Mouse (Mus musculus) MEL (cell line): ENCODE data around the gene Ipcef1. TPM values are rescaled to one million over a fixed set of nuclear protein-coding genes. Genes with fewer than 3 reads are reported as not detected.

Source experiments
- DNase-seq: peaks from one replicate; pipeline ENCODE4 v3.0.0; 2011; ENCODE audit warnings: low read depth, low spot score
- H3K27ac ChIP-seq: 2 replicates; pipeline ENCODE4 v1.5.1; 2012; ENCODE audit warnings: low read depth, mild to moderate bottlenecking, control low read depth, low read length, moderate library complexity; ENCODE audit not compliant: control insufficient read depth
- H3K27me3 ChIP-seq, 2 experiments: fragments of 150-350 bp in 1 of 2; sonication (generic) in 1 of 2; 2 replicates each; pipeline ENCODE4 v1.6.1; 2012; ENCODE audit warnings: low read length in 2 of 2, mild to moderate bottlenecking in 2 of 2, improper control_type of control experiment in 1 of 2, moderate library complexity in 1 of 2; ENCODE audit not compliant: insufficient read depth in 2 of 2, control insufficient read depth in 1 of 2
- H3K36me3 ChIP-seq, 2 experiments: 2 replicates each; pipeline ENCODE4 v1.6.1; 2012 to 2014; ENCODE audit warnings: low read length in 2 of 2, improper control_type of control experiment in 1 of 2, inconsistent platforms in 1 of 2, mild to moderate bottlenecking in 1 of 2; ENCODE audit not compliant: insufficient read depth in 2 of 2, control insufficient read depth in 1 of 2
- H3K4me1 ChIP-seq, 2 experiments: fragments of 150-350 bp in 1 of 2; sonication (generic) in 1 of 2; 2 replicates each; pipeline ENCODE4 v1.6.1; 2012; ENCODE audit warnings: low read length in 2 of 2, improper control_type of control experiment in 1 of 2, mild to moderate bottlenecking in 1 of 2; ENCODE audit not compliant: insufficient read depth in 2 of 2, control insufficient read depth in 1 of 2
- H3K4me3 ChIP-seq, 2 experiments: fragments of 150-350 bp in 1 of 2; sonication (generic) in 1 of 2; 2 replicates each; pipeline ENCODE4 v1.5.1; 2012; ENCODE audit warnings: low read depth in 2 of 2, low read length in 2 of 2, mild to moderate bottlenecking in 2 of 2, moderate library complexity in 2 of 2, control low read depth in 1 of 2, improper control_type of control experiment in 1 of 2; ENCODE audit not compliant: control insufficient read depth in 1 of 2, insufficient read depth in 1 of 2
- H3K79me2 ChIP-seq: 2 replicates; pipeline ENCODE4 v1.6.1; 2012; ENCODE audit warnings: mild to moderate bottlenecking, low read length, moderate library complexity; ENCODE audit not compliant: control insufficient read depth, poor library complexity, insufficient read depth
- H3K9ac ChIP-seq: 2 replicates; pipeline ENCODE4 v1.6.1; 2012; ENCODE audit warnings: low read depth, mild to moderate bottlenecking, control low read depth, low read length, moderate library complexity; ENCODE audit not compliant: control insufficient read depth, poor library complexity, severe bottlenecking
- H3K9me3 ChIP-seq: fragments of 150-350 bp; sonication (generic); replicated peaks from 2 replicates; pipeline ENCODE4 v1.6.1; 2012; ENCODE audit warnings: mild to moderate bottlenecking, low read length, improper control_type of control experiment, moderate library complexity; ENCODE audit not compliant: insufficient read depth
- E2F4 ChIP-seq: IDR thresholded peaks from 2 replicates; pipeline ENCODE4 v1.6.1; 2011; ENCODE audit warnings: low read depth, low read length, improper control_type of control experiment, borderline replicate concordance
- ELF1 ChIP-seq: IDR thresholded peaks from 2 replicates; pipeline ENCODE4 v1.6.1; 2014; ENCODE audit warnings: low read depth, mild to moderate bottlenecking, inconsistent platforms, low read length, improper control_type of control experiment, moderate library complexity
- ETS1 ChIP-seq: IDR thresholded peaks from 2 replicates; pipeline ENCODE4 v1.6.1; 2012; ENCODE audit warnings: low read depth, mild to moderate bottlenecking, inconsistent platforms, low read length, improper control_type of control experiment, moderate library complexity
- HCFC1 ChIP-seq: IDR thresholded peaks from 2 replicates; pipeline ENCODE4 v1.6.1; 2012; ENCODE audit warnings: low read depth, mild to moderate bottlenecking, inconsistent platforms, low read length, improper control_type of control experiment, moderate library complexity
- KAT2A ChIP-seq: conservative IDR thresholded peaks from 2 replicates; pipeline ENCODE4 v1.6.1; 2012; ENCODE audit warnings: low read depth, low read length, improper control_type of control experiment, inconsistent platforms
- MAFK ChIP-seq: IDR thresholded peaks from 2 replicates; pipeline ENCODE4 v1.6.1; 2011; ENCODE audit warnings: low read depth, mild to moderate bottlenecking, low read length, improper control_type of control experiment, borderline replicate concordance
- MAZ ChIP-seq: IDR thresholded peaks from 2 replicates; pipeline ENCODE4 v1.6.1; 2012; ENCODE audit warnings: low read depth, mild to moderate bottlenecking, inconsistent platforms, low read length, improper control_type of control experiment
- MYB ChIP-seq: IDR thresholded peaks from 2 replicates; pipeline ENCODE4 v1.6.1; 2011; ENCODE audit warnings: mild to moderate bottlenecking, low read depth, low read length, improper control_type of control experiment
- NELFE ChIP-seq: IDR thresholded peaks from 2 replicates; pipeline ENCODE4 v1.6.1; 2011; ENCODE audit warnings: low read depth, low read length, improper control_type of control experiment
- POLR2A ChIP-seq, 2 experiments: IDR thresholded peaks; 2 replicates each; pipeline ENCODE4 v1.6.1; 2011 to 2012; ENCODE audit warnings: low read length in 2 of 2, mild to moderate bottlenecking in 2 of 2, control low read depth in 1 of 2, improper control_type of control experiment in 1 of 2, low read depth in 1 of 2, moderate library complexity in 1 of 2; ENCODE audit not compliant: control insufficient read depth in 1 of 2, insufficient read depth in 1 of 2, poor library complexity in 1 of 2
- POLR2AphosphoS2 ChIP-seq: IDR thresholded peaks from 2 replicates; pipeline ENCODE4 v1.6.1; 2011; ENCODE audit warnings: low read length, improper control_type of control experiment
- POLR2AphosphoS5 ChIP-seq: IDR thresholded peaks from 2 replicates; pipeline ENCODE4 v1.6.1; 2012; ENCODE audit warnings: low read depth, borderline replicate concordance, mild to moderate bottlenecking, inconsistent platforms, low read length, moderate library complexity, mixed read lengths
- RCOR1 ChIP-seq: IDR thresholded peaks from 2 replicates; pipeline ENCODE4 v1.6.1; 2012; ENCODE audit warnings: low read depth, mild to moderate bottlenecking, inconsistent platforms, low read length, improper control_type of control experiment
- SIN3A ChIP-seq: IDR thresholded peaks from 2 replicates; pipeline ENCODE4 v1.6.1; 2012; ENCODE audit warnings: low read length, improper control_type of control experiment, inconsistent platforms
- TAL1 ChIP-seq: IDR thresholded peaks from 2 replicates; pipeline ENCODE4 v1.6.1; 2012; ENCODE audit warnings: mild to moderate bottlenecking, inconsistent platforms, low read length, moderate library complexity, mixed read lengths
- TBP ChIP-seq: IDR thresholded peaks from 2 replicates; pipeline ENCODE4 v1.8.0; 2011; ENCODE audit warnings: low read depth, low read length, improper control_type of control experiment
- TCF12 ChIP-seq: IDR thresholded peaks from 2 replicates; pipeline ENCODE4 v1.6.1; 2014; ENCODE audit warnings: low read depth, mild to moderate bottlenecking, inconsistent platforms, low read length, improper control_type of control experiment, moderate library complexity
- USF1 ChIP-seq: IDR thresholded peaks from 2 replicates; pipeline ENCODE4 v1.6.1; 2014; ENCODE audit warnings: low read depth, mild to moderate bottlenecking, inconsistent platforms, low read length, improper control_type of control experiment, moderate library complexity
- ZC3H11A ChIP-seq: IDR thresholded peaks from 2 replicates; pipeline ENCODE4 v1.6.1; 2012; ENCODE audit warnings: low read depth, mild to moderate bottlenecking, inconsistent platforms, low read length, improper control_type of control experiment
- ZKSCAN1 ChIP-seq: IDR thresholded peaks from 2 replicates; pipeline ENCODE4 v1.6.1; 2012; ENCODE audit warnings: low read depth, mild to moderate bottlenecking, inconsistent platforms, low read length, improper control_type of control experiment, moderate library complexity
- polyA plus RNA-seq, 2 experiments: library from polyadenylated mRNA; stranded (reverse) in 1 of 2; unstranded in 1 of 2; fragments of >175 nt in 1 of 2; fragments of >200 nt in 1 of 2; gene quantifications; 2 replicates each; pipeline versions ENCODE4 v1.2.1 to v1.2.4; 2012; ENCODE audit warnings: low replicate concordance in 2 of 2, low read depth in 1 of 2; ENCODE audit not compliant: insufficient read length in 2 of 2, insufficient read depth in 1 of 2, missing spikeins in 1 of 2
- total RNA-seq: library from RNA; depleted of rRNA; stranded (reverse); fragments of 300-350 nt; gene quantifications from 2 replicates; pipeline ENCODE4 v1.2.3, GENCODE M21; 2012

Ipcef1 gene
- total and polyA plus RNA-seq, 3 experiments: not detected

DNA sequence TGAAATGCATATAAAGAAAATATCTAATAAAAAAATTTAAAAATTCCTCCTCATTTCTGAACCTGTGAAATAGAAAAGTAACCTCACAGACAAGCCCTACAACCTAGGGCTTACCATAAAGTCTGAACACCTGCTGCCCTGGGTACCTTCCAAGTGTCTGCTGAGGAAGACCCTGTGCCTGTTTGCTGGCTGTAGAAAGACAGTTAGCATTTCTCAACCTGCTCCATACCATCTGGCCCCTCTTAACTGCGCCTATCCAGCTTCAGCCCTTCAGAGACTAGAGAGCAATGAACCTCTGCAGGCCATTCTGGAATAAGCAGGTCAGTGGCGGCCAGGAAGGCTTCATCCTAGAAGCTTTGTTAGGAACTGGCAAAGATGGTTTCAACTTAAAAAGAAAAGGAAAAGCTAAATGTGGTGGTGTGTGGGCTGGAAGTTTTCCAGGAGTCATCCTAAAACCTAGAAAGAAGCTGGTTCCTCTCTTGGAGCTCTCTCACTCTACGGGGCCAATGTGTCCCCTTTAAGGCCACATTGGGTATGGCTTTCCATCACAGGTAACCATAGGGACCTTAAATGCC, 150.4 kb downstream of the Ipcef1 start:
- H3K27ac ChIP-seq: no peak overlapping the region
- no peaks in the 10 kb centered on the region for H3K9me3 ChIP-seq
- H3K79me2 ChIP-seq: no peaks in the 10 kb centered on the region
- no peak overlapping the region for H3K9ac ChIP-seq
- no peaks in the 10 kb centered on the region for H3K27me3 ChIP-seq
- no peak for TF ChIP-seq MYB
- no peak for TF ChIP-seq RCOR1
- no peak for TF ChIP-seq POLR2AphosphoS2
- TF ChIP-seq MAFK: no peak
- no peak for TF ChIP-seq NELFE
- TF ChIP-seq TAL1: no peak
- no peak for TF ChIP-seq ZKSCAN1
- TF ChIP-seq E2F4: no peak
- TF ChIP-seq USF1: no peak
- no peak for TF ChIP-seq POLR2A (IDR thresholded peaks at IDR 0.05; ENCODE audit: control insufficient read depth in 1 of 2, insufficient read depth in 1 of 2, low read depth in 1 of 2, low read length in 2 of 2, poor library complexity in 1 of 2)
- no peak for TF ChIP-seq TBP
- no peak for TF ChIP-seq ELF1
- TF ChIP-seq TCF12: no peak
- DNase-seq: no peak
- H3K36me3 ChIP-seq: no peaks in the 10 kb centered on the region
- no peak overlapping the region for H3K4me3 ChIP-seq
- H3K4me1 ChIP-seq: no peaks in the 10 kb centered on the region

- DNase-seq: no peak
- TF ChIP-seq ETS1: no peak
- no peak for TF ChIP-seq HCFC1
- TF ChIP-seq POLR2AphosphoS5: no peak
- TF ChIP-seq KAT2A: no peak
- TF ChIP-seq E2F4: no peak
- no peak for TF ChIP-seq ZC3H11A
- no peak for TF ChIP-seq SIN3A
- TF ChIP-seq MAZ: no peak
Observed at GRCm38 (mm10) chr10:6900126-6900525, 152.2 kb downstream of the Ipcef1 start.

More at GRCm38 (mm10) chr10:6900126-6900525, 152.2 kb downstream of the Ipcef1 start:
- Histone ChIP-seq H3K79me2 (no peaks in the 10 kb centered on the region), H3K9me3 (no peaks in the 10 kb centered on the region), H3K9ac (no peak overlapping the region), H3K4me3 (no peak overlapping the region), H3K4me1 (no peaks in the 10 kb centered on the region), H3K27me3 (no peaks in the 10 kb centered on the region), H3K36me3 (no peaks in the 10 kb centered on the region), H3K27ac (no peak overlapping the region)
